Mouse (Mus musculus) stomach, embryonic 16.5 days (tissue): ENCODE data around the gene Rapgefl1. TPM values are rescaled to one million over a fixed set of nuclear protein-coding genes. Genes with fewer than 3 reads are reported as not detected.

ENCODE experiments used
- ATAC-seq: fragments of 200-750 bp; cut with Nextera tagmentation; 2 replicates; pipeline ENCODE4 v1.8.0; 2017; ENCODE audit warnings: moderate number of reproducible peaks, moderate TSS enrichment; ENCODE audit not compliant: insufficient read depth, low FRiP score
- H3K27ac ChIP-seq: fragments of 300-500 bp; sonication (generic); 2 replicates; pipeline ENCODE4 v1.5.1; 2014; ENCODE audit warnings: low read length
- H3K27me3 ChIP-seq: fragments of 300-500 bp; sonication (generic); 2 replicates; pipeline ENCODE4 v1.6.1; 2014; ENCODE audit warnings: low read length, control low read depth, mixed read lengths; ENCODE audit not compliant: control insufficient read depth, insufficient read depth
- H3K36me3 ChIP-seq: fragments of 300-500 bp; sonication (generic); 2 replicates; pipeline ENCODE4 v1.6.1; 2014; ENCODE audit warnings: low read length; ENCODE audit not compliant: control insufficient read depth, insufficient read depth
- H3K4me1 ChIP-seq: fragments of 300-500 bp; sonication (generic); 2 replicates; pipeline ENCODE4 v1.6.1; 2014; ENCODE audit warnings: low read length, control low read depth, mixed read lengths; ENCODE audit not compliant: control insufficient read depth, insufficient read depth
- H3K4me2 ChIP-seq: fragments of 300-500 bp; sonication (generic); 2 replicates; pipeline ENCODE4 v1.6.1; 2014; ENCODE audit warnings: low read depth, low read length, mixed read lengths
- H3K4me3 ChIP-seq: fragments of 300-500 bp; sonication (generic); replicated peaks from 2 replicates; pipeline ENCODE4 v1.5.1; 2014; ENCODE audit warnings: mild to moderate bottlenecking, low read length
- H3K9ac ChIP-seq: fragments of 300-500 bp; sonication (generic); 2 replicates; pipeline ENCODE4 v1.6.1; 2014; ENCODE audit warnings: low read length
- H3K9me3 ChIP-seq: fragments of 300-500 bp; sonication (generic); replicated peaks from 2 replicates; pipeline ENCODE4 v1.6.1; 2016; ENCODE audit warnings: low read length, control low read depth; ENCODE audit not compliant: control insufficient read depth
- WGBS: fragments of 180-500 bp; shearing (Covaris S2); extraction: QIAGEN DNeasy Blood & Tissue Kit; methylation state at CpG from one replicate; pipeline ENCODE4 v1.1.7; 2014; 5-methylcytosine and 5-hydroxymethylcytosine counted together
- polyA plus RNA-seq: library from polyadenylated mRNA; unstranded; fragments of >200 nt; fragmentation: Nextera tagmentation; extraction: Ambion mirVana; gene quantifications from 2 replicates; pipeline ENCODE4 v1.2.1, GENCODE M21; 2015

Rapgefl1 gene
- polyA plus RNA-seq, 1 experiment from 2014 or later = 6.5 TPM

GRCm38 (mm10) chr11:98829875-98830274 lies 6.7 kb upstream of the Rapgefl1 start:
- Histone ChIP-seq H3K9ac (no peak overlapping the region), H3K27me3 (no peaks in the 10 kb centered on the region), H3K27ac (no peak overlapping the region), H3K9me3 (no peaks in the 10 kb centered on the region), H3K4me3 (no peak overlapping the region), H3K4me1 (no peaks in the 10 kb centered on the region), H3K36me3 (peaks cover 41% of the 10 kb centered on the region), H3K4me2 (no peak overlapping the region)
- WGBS = 67% methylated on average over 4 of the region's 4 CpGs
- no peak for ATAC-seq

- Histone ChIP-seq H3K4me2 (no peak overlapping the region), H3K9me3 (no peaks in the 10 kb centered on the region), H3K27me3 (no peaks in the 10 kb centered on the region), H3K9ac (no peak overlapping the region), H3K4me3 (no peak overlapping the region), H3K36me3 (0 out of 2 replicates have a peak, but pooled peaks cover 18% of the 10 kb centered on the region), H3K4me1 (peaks cover 14% of the 10 kb centered on the region; the same call in 1 of the 2 replicates), H3K27ac (peak overlapping the region; percentile 86; the same call in 1 of the 2 replicates)
- 52% methylated on average over 5 of the region's 5 CpGs for WGBS
- ATAC-seq = no peak
Observed at GRCm38 (mm10) chr11:98835296-98835695, 1.3 kb upstream of the Rapgefl1 start.

- Histone ChIP-seq H3K9me3 (no peaks in the 10 kb centered on the region), H3K4me3 (no peak overlapping the region), H3K27me3 (no peaks in the 10 kb centered on the region), H3K9ac (no peak overlapping the region), H3K36me3 (0 out of 2 replicates have a peak, but pooled peaks cover 18% of the 10 kb centered on the region), H3K4me2 (peak overlapping the region; percentile 99; the same call in 1 of the 2 replicates), H3K4me1 (peaks cover 14% of the 10 kb centered on the region; the same call in 1 of the 2 replicates), H3K27ac (peak overlapping the region; percentile 86)
- no peak for ATAC-seq
- WGBS = 38% methylated on average over 3 of the region's 3 CpGs
Observed at GRCm38 (mm10) chr11:98835725-98836124, 860 bp upstream of the Rapgefl1 start.

- H3K4me2 ChIP-seq = peak overlapping the region; percentile 99
- peak overlapping the region; percentile 82 for H3K4me3 ChIP-seq
- WGBS = 21% methylated on average over 7 of the region's 7 CpGs
- 0 out of 2 replicates have a peak, but pooled peaks cover 14% of the 10 kb centered on the region for H3K36me3 ChIP-seq
- peak overlapping the region; percentile 89; the same call in 1 of the 2 replicates for H3K9ac ChIP-seq
- peak overlapping the region; percentile 86 for H3K27ac ChIP-seq
- H3K9me3 ChIP-seq = no peaks in the 10 kb centered on the region
- H3K27me3 ChIP-seq = no peaks in the 10 kb centered on the region
- peak; percentile 22 for ATAC-seq
- H3K4me1 ChIP-seq = peaks cover 14% of the 10 kb centered on the region; the same call in 1 of the 2 replicates
Observed at GRCm38 (mm10) chr11:98836128-98836527, 457 bp upstream of the Rapgefl1 start.

- H3K27ac ChIP-seq = peak overlapping the region; percentile 86
- peak overlapping the region; percentile 99 for H3K4me2 ChIP-seq
- H3K27me3 ChIP-seq = no peaks in the 10 kb centered on the region
- ATAC-seq = peak; percentile 18; the same call in 1 of the 2 replicates
- no peaks in the 10 kb centered on the region for H3K9me3 ChIP-seq
- H3K36me3 ChIP-seq = 0 out of 2 replicates have a peak, but pooled peaks cover 6% of the 10 kb centered on the region
- peaks cover 14% of the 10 kb centered on the region; the same call in 1 of the 2 replicates for H3K4me1 ChIP-seq
- H3K4me3 ChIP-seq = peak overlapping the region; percentile 82
- WGBS = 2% methylated on average over 27 of the region's 29 CpGs
- H3K9ac ChIP-seq = peak overlapping the region; percentile 89
Observed at GRCm38 (mm10) chr11:98837231-98837704, 683 bp downstream of the Rapgefl1 start.

- Histone ChIP-seq H3K27me3 (no peaks in the 10 kb centered on the region), H3K4me3 (peak overlapping the region; percentile 82), H3K36me3 (0 out of 2 replicates have a peak, but pooled peaks cover under 1% of the 10 kb centered on the region), H3K9ac (peak overlapping the region; percentile 89), H3K9me3 (no peaks in the 10 kb centered on the region), H3K4me1 (peaks cover 14% of the 10 kb centered on the region; the same call in 1 of the 2 replicates), H3K27ac (peak overlapping the region; percentile 72), H3K4me2 (peak overlapping the region; percentile 99)
- 61% methylated on average over 11 of the region's 11 CpGs for WGBS
- no peak for ATAC-seq
Observed at GRCm38 (mm10) chr11:98837917-98838316, 1.3 kb downstream of the Rapgefl1 start.

GRCm38 (mm10) chr11:98838512-98838911 lies 1.9 kb downstream of the Rapgefl1 start:
- Histone ChIP-seq H3K27me3 (no peaks in the 10 kb centered on the region), H3K4me3 (peak overlapping the region; percentile 82), H3K9me3 (no peaks in the 10 kb centered on the region), H3K9ac (peak overlapping the region; percentile 19; the same call in 1 of the 2 replicates), H3K27ac (peak overlapping the region; percentile 72), H3K4me2 (peak overlapping the region; percentile 99), H3K4me1 (peaks cover 14% of the 10 kb centered on the region; the same call in 1 of the 2 replicates), H3K36me3 (no peaks in the 10 kb centered on the region)
- WGBS = 71% methylated on average over 9 of the region's 9 CpGs
- ATAC-seq = no peak

GRCm38 (mm10) chr11:98839402-98839801 lies 2.8 kb downstream of the Rapgefl1 start:
- peak; percentile 69 for ATAC-seq
- H3K9ac ChIP-seq = no peak overlapping the region
- H3K4me3 ChIP-seq = no peak overlapping the region
- H3K4me1 ChIP-seq = peaks cover 14% of the 10 kb centered on the region; the same call in 1 of the 2 replicates
- H3K27me3 ChIP-seq = no peaks in the 10 kb centered on the region
- H3K36me3 ChIP-seq = no peaks in the 10 kb centered on the region
- H3K9me3 ChIP-seq = no peaks in the 10 kb centered on the region
- peak overlapping the region; percentile 99 for H3K4me2 ChIP-seq
- peak overlapping the region; percentile 72 for H3K27ac ChIP-seq
- WGBS = 41% methylated on average over 6 of the region's 6 CpGs

- Histone ChIP-seq H3K4me1 (peaks cover 14% of the 10 kb centered on the region; the same call in 1 of the 2 replicates), H3K9me3 (no peaks in the 10 kb centered on the region), H3K27me3 (no peaks in the 10 kb centered on the region), H3K9ac (no peak overlapping the region), H3K4me2 (no peak overlapping the region; the same call in 1 of the 2 replicates), H3K36me3 (no peaks in the 10 kb centered on the region), H3K27ac (no peak overlapping the region), H3K4me3 (no peak overlapping the region)
- 47% methylated on average over 10 of the region's 10 CpGs for WGBS
- no peak for ATAC-seq
Observed at GRCm38 (mm10) chr11:98839897-98840296, 3.3 kb downstream of the Rapgefl1 start.
